Mouse (Mus musculus): Measurements from ENCODE around the gene Pcnx4.
A peak's percentile ranks its signal among the peaks of the same experiment; 100 is the strongest.

Gene Pcnx4

DNA sequence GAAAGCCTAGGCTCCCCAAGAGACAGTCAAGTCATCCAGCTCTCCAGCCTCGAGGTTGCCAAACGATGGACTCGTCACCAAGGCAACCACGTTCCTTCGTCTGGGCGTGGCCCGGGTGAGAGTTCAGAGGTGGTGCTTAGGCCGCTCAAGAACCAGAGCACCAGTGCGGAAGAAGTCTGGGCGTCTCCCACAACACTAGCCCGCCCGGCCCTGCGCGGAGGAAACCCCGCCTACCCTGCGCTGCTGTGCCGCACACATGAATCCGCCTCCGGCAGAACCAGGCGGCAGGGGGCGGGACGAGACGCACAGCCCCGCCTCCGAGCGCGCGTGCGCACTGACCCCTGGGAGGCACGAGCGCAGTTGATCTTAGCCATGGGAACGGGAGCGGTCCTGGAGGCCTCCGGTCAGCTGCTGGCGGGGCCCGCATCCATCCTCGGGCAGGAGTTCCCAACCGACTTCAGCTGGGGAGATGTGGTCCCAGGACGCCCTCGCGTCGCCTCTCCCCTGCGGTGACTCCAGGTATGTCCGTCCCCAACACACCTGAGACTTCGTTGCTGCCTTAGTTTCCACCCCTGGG is at the start of gene Pcnx4:
Gene Pcnx4, plus strand, starts transcription at position 363 of the 577 bp plus-strand sequence.
- DNase-seq (ENCODE audit: low spot score), result peak; percentile 96

DNA sequence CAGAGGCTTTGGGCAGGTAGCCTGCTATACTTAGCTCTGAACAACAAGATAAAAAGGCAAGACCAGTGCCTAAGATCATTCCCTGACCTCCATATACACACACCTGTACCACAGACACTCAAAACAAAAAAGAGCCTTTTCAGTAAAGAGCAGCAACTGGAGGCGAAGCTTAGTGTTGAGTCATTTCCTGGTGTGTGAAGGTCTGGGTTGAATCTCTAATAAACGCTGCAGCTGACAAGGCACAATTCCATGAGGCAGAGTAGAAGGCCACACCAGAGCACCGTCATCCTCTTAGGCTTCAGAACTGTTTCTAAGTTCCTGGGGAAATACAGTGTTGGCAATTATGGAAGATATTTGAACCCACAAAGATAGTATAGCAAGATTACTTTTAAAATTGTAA is 48.7 kb upstream of the Pcnx4 start:
- no peak for DNase-seq (ENCODE audit: low spot score)

DNA sequence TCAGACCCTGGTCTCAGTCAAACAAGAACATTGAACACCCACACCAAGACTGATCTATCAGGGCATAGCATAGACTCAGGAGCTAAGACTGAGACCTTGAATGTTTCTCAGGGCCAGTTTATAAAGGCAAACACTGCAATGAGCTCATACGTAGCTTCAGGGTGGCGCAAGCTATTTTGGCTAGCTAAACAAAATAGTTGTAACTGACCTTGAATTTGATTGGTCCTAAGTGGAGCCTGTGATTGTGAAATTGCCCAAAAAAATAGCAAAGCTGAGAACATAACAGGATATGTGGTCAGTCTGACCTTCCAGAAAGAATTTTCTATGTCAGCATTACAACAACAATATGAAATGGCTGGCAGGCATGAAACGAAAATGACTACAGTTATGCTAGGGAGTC is 46.2 kb upstream of the Pcnx4 start:
- DNase-seq (ENCODE audit: low spot score), result no peak

DNA sequence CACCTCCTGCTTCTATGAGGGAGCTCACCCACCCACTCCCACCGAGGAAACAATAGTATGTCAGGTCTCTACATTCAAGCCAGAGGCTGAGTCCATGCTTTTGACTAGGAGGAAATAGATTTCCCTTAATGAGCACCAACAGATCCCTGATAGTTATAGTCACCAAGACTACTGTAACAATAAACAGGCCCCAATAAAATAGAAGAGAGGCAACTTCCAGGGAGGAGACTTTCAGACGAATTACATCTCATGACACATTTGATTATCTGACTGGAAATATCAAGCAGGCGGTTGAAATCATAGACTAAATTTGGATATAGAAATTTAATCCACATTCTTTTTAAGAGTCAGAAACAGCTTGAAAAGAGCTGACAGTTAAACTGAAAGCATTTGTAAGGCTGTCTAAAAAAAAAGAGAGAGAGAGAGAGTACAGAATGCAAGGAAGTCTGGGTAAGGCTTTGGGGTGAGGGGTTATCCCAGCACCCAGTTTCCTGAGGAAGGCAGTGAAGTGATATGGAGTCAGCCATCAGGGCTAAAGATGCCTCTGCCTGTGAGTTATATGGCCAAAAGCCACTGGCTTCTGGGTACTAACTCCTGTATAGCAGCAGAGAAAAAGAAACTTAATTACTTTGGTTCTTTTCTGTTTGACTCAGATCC is 45.0 kb upstream of the Pcnx4 start:
- no peak for DNase-seq (ENCODE audit: low spot score)

DNA sequence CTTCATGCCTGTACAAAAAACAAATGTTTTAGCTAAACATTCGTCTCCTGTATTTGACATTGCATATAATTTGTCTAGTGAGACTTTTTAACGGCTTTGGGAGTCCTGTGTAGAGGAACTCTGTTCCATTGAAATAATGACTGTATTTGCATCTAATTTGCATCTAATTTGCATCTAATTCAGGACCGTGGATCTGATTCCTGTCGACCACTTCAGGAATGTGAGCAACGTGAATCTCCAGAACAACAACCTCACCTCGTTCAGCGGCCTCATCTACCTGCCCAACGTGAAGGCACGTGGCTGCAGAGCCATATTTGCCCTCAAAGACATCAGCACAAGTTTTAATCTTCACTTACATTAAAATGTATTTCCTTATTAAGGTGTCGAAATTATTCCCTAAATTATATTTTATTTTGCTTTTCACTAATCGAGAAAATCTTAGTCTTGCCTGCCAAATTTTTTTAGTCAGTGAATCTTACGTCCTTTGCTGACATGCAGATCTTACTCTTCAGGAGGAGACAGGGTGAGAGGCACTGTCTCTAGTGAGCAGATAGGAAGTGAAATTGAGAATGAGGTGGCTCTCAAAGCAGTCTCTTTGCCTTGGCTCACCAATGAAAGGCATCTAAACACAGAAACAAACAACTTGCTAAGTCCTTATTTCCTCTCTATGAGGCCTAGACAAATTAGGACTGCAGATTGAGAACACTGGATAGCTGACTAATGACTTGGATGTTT is 39.1 kb upstream of the Pcnx4 start:
- no peak for DNase-seq (ENCODE audit: low spot score)

DNA sequence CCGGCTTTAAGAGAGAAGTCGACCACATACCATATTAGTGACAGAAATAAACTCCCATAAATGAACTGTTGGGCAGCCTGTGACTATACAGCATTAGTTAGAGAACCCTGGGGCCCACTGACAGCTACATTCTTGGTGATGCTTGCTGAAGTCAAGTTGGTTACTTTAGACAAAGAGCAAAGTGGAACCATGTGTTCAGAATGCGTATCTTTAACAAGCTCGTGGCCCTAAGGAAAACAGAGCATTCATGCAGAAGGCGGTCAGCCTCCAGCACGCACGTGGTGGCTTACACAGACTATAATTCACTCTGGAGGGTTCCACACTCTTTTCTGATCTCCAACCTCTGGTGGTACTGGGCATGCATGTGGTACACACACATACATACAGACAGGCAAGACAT is 26.6 kb upstream of the Pcnx4 start:
- no peak for DNase-seq (ENCODE audit: low spot score)

DNA sequence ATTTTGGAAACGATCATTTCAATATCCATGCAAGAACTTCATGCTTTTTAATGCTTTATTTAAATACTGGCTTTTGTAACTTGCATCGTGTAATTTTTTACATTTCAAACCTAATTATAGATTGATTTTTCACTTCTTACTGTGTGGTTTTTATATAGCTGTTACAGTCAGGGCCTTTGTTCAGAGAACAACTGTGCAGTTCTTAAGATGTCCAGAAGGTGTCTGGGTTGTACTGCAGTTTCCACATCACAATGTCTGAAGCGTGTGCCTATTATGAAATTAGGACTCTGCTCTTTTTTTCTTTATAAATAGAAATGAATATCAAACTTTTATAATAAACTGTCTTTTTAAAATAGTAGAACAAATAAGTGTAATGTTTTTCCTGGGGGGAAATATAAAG is 20.7 kb upstream of the Pcnx4 start:
- DNase-seq (ENCODE audit: low spot score), result no peak

DNA sequence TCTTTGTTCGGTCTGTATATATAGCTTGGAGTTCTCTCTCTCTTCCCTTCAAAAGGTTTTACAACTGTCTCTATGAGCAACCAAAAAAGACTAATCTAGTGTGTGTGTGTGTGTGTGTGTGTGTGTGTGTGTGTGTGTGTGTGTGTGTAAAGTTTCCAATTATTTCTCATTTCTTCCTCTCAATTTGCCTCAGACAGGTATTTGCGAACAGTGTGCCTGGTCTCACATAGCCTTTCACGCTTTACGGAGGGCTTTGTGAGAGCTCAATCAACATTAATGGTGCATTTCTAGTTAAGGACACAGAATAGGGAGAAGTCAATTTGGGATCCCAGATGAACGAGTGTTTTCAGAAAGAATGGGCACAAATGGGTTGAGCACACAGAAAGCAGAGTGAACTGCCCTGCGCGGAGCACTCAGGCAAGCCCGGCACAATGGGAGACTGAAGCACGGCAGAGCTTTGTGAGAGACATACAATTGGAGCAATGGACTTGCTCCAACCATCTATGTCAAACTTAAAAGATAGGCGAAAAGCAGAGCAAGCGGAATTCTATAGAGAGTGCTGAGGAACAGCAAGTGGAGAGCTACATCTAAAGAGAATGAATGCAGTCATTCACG is 18.0 kb upstream of the Pcnx4 start:
- DNase-seq (ENCODE audit: low spot score), result no peak

DNA sequence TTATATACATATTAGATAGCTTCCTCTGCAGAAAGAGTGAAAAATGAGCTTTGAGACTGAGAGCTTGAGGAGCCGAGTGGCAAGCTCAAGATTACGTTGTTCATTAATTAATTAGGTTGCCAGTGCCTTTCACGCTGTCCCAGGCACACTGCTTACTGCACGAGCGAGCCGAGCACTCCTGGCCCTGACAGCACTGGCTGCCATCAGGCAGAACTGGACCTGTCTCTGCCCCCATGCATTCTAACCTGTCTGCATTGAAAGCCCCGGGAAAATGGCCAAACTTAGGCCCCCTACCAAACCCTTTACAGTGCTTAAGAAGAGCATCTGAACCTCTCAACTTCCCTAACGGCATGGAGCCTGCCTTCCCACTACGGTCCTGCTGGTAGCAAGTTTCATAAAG is 16.8 kb upstream of the Pcnx4 start:
- no peak for DNase-seq (ENCODE audit: low spot score)

DNA sequence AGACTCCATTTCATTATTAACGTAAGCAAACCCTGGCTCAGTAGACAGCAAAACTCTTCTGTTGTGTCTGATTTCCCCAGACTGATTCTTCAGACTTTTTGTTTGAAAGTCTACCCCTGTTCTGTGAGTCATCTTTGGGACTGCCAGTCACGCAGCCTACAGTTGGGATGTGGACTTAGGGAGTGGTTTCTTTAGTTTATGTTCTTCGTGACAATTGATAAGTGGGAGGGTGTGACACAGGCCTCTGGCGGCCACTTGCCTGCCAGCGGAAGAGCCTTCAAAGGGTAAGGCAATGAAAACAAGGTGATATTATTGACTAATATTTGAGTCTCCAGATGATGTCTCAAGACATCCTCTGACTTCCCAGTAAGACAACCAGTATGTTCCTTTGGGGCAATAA is 16.3 kb upstream of the Pcnx4 start:
- DNase-seq (ENCODE audit: low spot score), result no peak

DNA sequence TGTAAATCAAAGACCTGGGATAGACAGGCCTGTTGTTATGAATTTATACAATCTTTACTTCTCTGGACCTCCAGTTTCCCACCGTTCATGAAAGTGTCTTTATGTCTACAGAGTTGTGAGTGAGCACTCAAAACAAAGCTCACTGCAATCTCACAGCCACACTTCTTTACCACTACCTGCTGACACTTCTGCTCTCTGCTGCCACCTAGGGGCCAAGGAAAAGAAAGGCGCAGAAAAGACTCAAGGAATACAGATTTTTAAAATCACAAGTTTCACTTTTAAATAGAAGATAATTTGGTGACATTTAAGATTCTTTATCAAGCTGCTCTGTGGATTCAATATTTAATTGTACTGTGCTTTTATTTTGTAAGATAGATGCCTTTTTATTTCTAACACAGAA is 15.5 kb upstream of the Pcnx4 start:
- peak; percentile 29 for DNase-seq (ENCODE audit: low spot score)

DNA sequence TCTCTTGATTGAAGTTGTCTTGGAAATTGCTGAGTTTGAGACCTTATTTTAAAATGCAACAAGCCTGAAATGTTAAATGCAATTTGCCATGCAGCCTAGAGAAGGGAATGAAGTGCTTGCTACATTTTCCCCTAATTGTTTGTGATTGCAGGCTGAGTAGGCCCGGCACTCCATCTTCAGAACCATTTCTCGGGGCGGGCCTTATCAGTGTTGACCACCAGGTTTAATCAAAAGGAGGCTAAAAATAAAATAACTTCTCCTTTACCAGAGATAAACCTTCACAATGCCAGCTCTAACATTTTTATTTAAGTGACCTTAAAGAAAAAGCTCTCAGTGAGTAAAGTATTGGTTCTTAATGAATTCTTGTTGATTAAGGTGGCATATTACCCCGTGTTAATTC is 10.6 kb upstream of the Pcnx4 start:
- DNase-seq (ENCODE audit: low spot score), result no peak

DNA sequence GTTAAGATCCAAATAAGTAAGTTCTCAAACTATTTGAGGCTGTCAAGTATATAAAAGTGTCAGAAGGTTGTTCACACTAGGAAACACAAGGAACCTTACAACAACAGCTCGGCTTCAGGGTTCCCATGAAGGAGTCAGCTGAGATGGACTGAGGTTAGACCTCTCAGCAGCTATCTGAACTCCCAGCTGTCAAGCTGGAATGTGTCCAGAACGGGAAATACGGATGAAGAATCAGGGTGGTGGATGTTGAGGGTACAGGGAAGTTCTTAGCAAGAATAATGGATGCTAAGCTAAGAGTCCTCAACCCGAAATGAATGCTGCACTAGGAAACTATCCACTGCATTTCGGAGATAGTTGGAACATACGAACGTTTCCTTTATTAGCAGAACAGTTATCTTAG is 3.9 kb upstream of the Pcnx4 start:
- DNase-seq (ENCODE audit: low spot score), result no peak

DNA sequence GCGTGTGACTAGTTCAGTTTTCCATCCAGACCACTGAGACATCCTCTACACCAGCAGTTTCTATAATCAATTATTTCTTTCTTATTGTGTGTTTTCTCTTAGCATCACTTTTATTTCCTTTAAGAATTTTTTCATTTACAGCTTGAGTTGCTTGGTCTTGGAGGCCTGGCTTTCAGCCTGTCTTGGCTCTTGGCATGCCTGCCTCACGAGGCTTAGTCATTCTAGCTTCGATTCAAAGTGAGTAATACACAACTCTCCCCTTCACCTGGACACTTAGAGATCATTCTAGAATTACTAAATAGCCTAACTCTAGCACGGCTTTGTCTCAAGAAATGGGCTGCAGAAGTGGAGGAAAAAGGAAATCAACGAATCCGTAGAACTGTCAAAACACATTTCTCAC is 2.2 kb upstream of the Pcnx4 start:
- no peak for DNase-seq (ENCODE audit: low spot score)

DNA sequence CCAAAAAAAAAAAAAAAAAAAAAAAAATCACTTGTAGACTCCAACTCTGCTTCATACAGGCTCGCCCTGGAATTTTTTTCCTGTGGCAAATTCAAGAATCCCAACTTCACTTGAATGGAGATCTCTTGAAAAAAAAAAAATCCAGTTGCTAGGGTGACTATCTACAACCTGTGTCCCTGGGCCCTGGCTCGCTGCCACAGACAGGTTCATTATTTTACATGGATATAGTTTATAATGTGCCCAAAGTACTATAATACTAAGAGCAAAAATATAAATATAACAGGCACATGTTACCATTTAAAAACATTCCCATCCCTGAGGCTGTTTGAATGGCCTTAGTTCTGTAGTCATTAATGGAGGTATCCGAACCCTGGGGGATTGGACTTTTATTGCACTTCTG is 584 bp upstream of the Pcnx4 start:
- no peak for DNase-seq (ENCODE audit: low spot score)

DNA sequence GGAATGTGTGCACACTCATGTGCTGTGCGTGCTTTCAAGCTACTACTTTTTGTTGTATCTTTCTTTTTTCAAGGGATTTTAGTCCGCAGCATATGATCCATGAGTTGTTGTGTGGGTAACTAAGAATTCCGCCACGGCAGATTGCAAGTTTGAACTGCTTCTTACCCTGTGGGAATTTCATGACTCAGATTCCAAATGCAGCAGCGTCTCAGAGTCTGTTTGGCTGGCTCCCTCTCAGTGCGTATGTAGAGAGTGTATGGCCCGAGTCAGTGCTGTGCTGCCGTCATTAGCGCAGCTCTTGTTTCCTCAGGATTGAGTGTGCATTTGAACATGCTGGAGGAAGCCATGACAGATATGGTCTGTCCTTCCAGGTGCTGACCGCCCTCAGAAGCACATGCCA is 2.4 kb downstream of the Pcnx4 start:
- no peak for DNase-seq (ENCODE audit: low spot score)

DNA sequence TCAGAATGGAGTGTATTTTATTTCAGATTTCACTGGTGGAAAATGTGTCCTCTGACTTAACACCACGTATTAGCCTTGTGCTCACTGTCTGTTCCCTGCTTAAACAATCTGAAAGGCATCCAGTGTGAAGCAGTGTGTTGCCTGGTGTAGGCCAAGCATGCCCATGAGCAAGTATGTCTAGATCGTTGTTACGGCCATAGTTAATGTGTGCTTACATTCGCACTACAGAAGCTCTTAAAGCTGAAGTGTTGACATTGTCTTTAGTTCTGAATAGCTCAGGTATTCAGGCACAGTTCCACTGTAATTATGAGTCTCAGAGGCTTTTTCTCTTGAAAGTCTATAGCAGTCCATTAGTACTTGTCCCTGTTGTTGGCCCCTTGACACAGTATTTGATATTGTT is 18.2 kb downstream of the Pcnx4 start:
- DNase-seq (ENCODE audit: low spot score), result no peak

DNA sequence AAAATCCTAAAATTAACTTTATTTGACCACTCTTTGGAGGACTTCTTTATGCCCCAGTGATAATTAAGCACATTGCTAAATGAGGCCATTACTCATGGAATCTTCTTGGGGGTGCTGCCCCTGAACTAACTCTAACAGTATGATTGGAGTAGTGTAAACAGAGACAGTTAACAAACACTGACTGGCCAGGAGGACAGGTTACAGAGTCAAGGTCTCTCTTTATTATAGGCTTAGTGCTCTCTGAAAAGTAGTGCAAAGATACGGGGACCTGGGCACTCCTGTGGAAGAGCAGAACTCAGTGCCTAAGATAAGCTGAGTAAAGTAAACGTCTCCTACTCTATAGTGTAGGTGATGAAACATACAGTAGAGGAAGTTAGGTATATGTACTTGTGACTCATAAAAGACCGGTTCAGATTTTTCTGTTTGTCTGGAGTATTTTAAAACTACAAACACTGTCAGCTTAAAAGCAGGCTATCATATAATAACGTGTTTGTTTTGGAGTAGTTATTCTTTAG is 28.2 kb downstream of the Pcnx4 start:
- no peak for DNase-seq (ENCODE audit: low spot score)

DNA sequence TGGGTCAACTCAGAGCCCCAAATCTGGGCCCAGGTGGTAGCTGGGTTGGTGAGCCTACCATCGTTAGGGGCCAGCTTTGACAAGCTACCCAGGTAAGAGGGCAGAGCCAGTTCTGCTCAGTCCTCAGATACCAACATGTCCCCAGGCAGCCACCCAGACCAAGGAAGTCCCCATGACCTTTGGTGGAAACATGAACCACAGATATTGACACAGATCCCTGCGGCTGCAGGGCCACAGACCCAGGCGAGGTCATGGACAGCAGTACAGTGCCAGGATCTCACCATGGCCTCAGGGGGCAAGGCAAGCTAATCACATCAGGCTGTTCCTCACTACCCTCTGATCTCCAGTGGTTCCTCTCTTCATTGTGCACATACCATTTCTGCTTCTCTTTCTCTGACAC is 45.8 kb downstream of the Pcnx4 start:
- no peak for DNase-seq (ENCODE audit: low spot score)

DNA sequence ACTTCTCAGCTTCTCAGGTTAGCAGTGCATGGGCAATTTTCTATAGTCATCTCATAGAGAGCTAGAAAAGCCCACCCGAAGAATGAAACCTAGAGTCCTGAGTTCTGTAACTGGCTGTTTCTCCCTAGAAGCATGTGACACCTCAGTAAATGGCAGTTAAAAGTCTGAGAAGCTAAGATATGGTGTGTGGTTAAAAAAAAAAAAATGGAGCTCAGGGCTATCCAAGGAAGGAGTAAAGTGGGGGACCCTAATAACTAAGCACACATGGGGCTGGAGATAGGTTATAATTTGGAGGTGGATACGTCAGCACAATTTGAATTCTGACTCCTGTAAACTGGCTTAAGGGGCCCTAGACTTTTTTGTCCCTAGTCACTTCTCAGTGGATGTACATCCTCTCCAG is 46.9 kb downstream of the Pcnx4 start:
- no peak for DNase-seq (ENCODE audit: low spot score)

DNA sequence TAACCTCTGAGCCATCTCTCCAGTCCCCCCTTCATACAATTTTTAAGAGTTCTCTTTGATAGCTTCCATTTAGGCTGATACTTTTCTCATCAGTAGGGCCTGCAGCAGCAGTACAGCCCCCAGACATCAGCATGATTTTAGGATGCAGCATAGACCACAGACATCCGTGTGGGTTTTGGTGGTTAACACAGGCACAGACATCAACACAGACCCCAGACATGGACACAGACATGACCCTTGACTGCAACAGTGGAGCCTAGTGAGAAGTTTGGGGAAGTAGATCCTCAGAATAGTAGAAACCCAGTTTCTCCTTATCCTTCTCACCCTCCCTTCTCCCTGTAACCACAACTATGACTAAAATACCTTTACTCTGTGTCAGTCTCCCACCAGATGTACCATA is 49.2 kb downstream of the Pcnx4 start:
- no peak for DNase-seq (ENCODE audit: low spot score)

DNA sequence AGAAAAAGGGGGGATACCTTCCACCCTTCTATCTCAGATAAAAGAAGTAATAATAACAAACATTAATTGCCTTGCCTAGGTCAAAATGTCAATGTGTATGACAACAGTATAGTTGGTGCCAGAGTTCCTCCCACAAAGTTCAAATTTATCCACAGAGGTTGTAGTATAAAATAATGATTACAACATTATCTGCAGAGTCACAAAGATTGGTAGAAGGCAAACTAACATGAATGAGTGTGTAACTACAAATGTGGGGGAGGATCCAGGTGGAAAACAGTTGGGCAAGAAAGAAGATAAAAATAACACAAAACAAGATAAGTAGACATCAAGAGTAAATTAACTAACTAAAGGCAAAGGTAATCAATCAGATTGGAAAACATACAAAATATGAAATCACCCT is 56.8 kb downstream of the Pcnx4 start:
- no peak for DNase-seq (ENCODE audit: low spot score)

DNA sequence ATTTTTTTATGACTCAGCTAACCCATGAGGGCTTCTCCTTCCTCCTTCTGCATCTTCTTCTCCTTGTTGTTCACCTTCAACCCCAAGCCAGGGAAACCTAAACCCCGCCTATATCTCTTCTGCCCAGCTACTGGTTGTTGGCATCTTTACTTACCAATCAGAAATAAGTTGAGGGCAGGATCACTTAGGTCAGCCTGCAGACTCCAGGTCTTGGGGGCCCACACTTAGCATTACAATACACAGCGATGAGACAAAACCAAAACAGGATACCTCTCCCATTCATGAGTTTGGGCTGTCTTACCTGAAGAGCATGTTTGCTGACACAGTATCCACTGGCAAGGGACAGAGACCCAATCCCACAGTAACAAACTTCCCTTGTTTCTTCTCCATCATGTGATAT is 57.8 kb downstream of the Pcnx4 start:
- DNase-seq (ENCODE audit: low spot score), result no peak

All from testis, postnatal 14 days (tissue).